Mouse (Mus musculus) macrophage (primary cell): ENCODE measurements around the gene Cckar. TPM values are rescaled to one million over a fixed set of nuclear protein-coding genes. Genes with fewer than 3 reads are reported as not detected.

Experiments
- H3K27ac ChIP-seq: fragments of 350-480 bp; formaldehyde crosslinking; 2 replicates; pipeline ENCODE4 v1.9.0; 2021
- H3K36me3 ChIP-seq: fragments of 350-480 bp; formaldehyde crosslinking; 2 replicates; pipeline ENCODE4 v1.9.0; 2021; ENCODE audit errors: inconsistent target
- H3K4me3 ChIP-seq: fragments of 350-480 bp; formaldehyde crosslinking; 2 replicates; pipeline ENCODE4 v1.9.0; 2021; ENCODE audit errors: inconsistent target
- H3K79me2 ChIP-seq: fragments of 350-480 bp; formaldehyde crosslinking; 2 replicates; pipeline ENCODE4 v1.9.0; 2021; ENCODE audit errors: inconsistent target
- WGBS: methylation state at CpG from one replicate; pipeline ENCODE4 v1.1.7; 2026; ENCODE audit warnings: inconsistent platforms; ENCODE audit not compliant: missing documents; 5-methylcytosine and 5-hydroxymethylcytosine counted together
- polyA plus RNA-seq: library from polyadenylated mRNA; stranded (reverse); fragments of 250-400 nt; gene quantifications from 3 replicates; pipeline ENCODE4 v1.2.4, GENCODE M21; 2018; ENCODE audit warnings: inconsistent platforms

Gene Cckar
- polyA plus RNA-seq, 1 experiment from 2014 or later, result not detected

- H3K4me3 ChIP-seq, result no peak overlapping the region
- H3K27ac ChIP-seq, result no peak overlapping the region
- H3K79me2 ChIP-seq, result no peaks in the 10 kb centered on the region
- H3K36me3 ChIP-seq, result 0 out of 2 replicates have a peak, but pooled peaks cover 19% of the 10 kb centered on the region
- 90% methylated on average over 6 of the region's 6 CpGs for WGBS
Measured at GRCm38 (mm10) chr5:53657925-53658324, 49.6 kb downstream of the Cckar start.

GRCm38 (mm10) chr5:53656596-53656995, 50.9 kb downstream of the Cckar start:
- H3K27ac ChIP-seq, result no peak overlapping the region
- H3K36me3 ChIP-seq, result peaks cover 29% of the 10 kb centered on the region; the same call in 1 of the 2 replicates
- 20% methylated on average over 1 of the region's 1 CpGs for WGBS
- 0 out of 2 replicates have a peak, but pooled peaks cover 5% of the 10 kb centered on the region for H3K79me2 ChIP-seq
- no peak overlapping the region for H3K4me3 ChIP-seq

Other genes starting within 250 kb of the Cckar start
- 31.2 to 90.6 TPM (median 32.9 TPM) in 3 replicates for gene Rbpj, start 241.6 kb downstream of the Cckar start, polyA plus RNA-seq
- 14.0 to 24.8 TPM (median 14.3 TPM) in 3 replicates for gene Tbc1d19, start 101.9 kb upstream of the Cckar start, polyA plus RNA-seq